8 mouse cellular contexts compared by ENCODE assay signal in the genomic region with DNA sequence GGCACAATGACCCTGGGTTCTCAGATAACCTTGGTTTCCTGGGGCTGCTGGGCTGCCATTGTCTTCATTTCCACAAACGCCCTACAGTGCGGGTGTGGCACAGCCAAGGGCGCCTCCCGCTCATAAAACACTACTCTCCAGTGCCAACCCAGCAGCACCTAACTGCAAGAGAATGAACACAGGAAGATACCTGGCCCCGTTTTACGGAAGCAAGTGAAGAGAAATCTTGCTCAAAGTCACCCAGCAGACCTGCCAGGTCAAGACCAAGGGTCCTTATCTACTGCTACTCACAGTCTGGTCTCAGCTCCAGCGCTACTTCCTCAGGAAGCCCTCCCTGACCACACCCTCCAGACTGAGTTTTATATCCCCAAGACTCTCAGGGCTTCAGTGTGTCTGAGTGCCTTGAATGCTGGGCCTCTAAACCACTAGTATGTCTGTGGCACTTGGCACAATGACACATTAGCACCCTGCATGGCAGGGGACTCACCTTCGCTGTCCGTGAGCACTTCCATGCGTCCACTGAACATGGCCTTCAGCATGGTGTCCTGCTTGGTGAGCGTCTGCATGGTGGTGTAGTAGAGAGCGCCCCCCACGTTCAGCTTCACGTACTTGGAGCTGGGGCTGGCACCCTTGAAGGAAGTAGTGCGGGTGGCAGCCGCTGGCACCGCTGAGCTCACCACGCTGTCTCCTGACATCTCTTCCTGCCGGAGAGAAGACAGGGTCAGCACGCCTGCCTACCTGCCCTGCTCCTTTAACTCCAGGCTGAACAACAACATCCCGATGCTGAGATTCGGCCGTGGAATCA. TPM values are rescaled to one million over a fixed set of nuclear protein-coding genes. Genes with fewer than 3 reads are reported as not detected.
DNase-seq lines count a peak whose midpoint lies in the region; ATAC-seq lines count a peak whose summit lies in the region.

No protein-coding gene starts in this region.

- H3K9me3 ChIP-seq in limb, embryonic 13.5 days = no peaks in the 10 kb centered on the region
- no peaks in the 10 kb centered on the region for H3K9me3 ChIP-seq in limb, embryonic 10.5 days (replicated peaks)
- no peaks in the 10 kb centered on the region for H3K9me3 ChIP-seq in lung, embryonic 15.5 days
- H3K9me3 ChIP-seq in midbrain, embryonic 15.5 days = no peaks in the 10 kb centered on the region

- 90% methylated on average over 23 of the region's 23 CpGs for WGBS in limb, embryonic 13.5 days
- 92% methylated on average over 23 of the region's 23 CpGs for WGBS in limb, embryonic 10.5 days
- WGBS in lung, embryonic 15.5 days = 84% methylated on average over 23 of the region's 23 CpGs
- 88% methylated on average over 23 of the region's 23 CpGs for WGBS in midbrain, embryonic 15.5 days

- peaks cover 74% of the 10 kb centered on the region for H3K4me1 ChIP-seq in limb, embryonic 13.5 days
- peaks cover 71% of the 10 kb centered on the region for H3K4me1 ChIP-seq in limb, embryonic 10.5 days
- peaks cover 96% of the 10 kb centered on the region for H3K4me1 ChIP-seq in lung, embryonic 15.5 days
- peaks cover 45% of the 10 kb centered on the region for H3K4me1 ChIP-seq in midbrain, embryonic 15.5 days

- no peak for DNase-seq in limb, embryonic 10.5 days (ENCODE audit: low spot score)
- peak; percentile 30 to 55 for DNase-seq in thymus, postnatal 36 days
- no peak for DNase-seq in layer of hippocampus, adult 18-20 months (ENCODE audit: low spot score in 2 of 2)
- no peak for DNase-seq in left cerebral cortex, postnatal 36 days (ENCODE audit: low spot score in 2 of 2)

- intact Hi-C loops in left cerebral cortex, postnatal 36 days (cut with DNase I) = no loop called here

- no peak overlapping the region for H3K9ac ChIP-seq in limb, embryonic 13.5 days
- no peak overlapping the region for H3K9ac ChIP-seq in lung, embryonic 15.5 days
- H3K9ac ChIP-seq in midbrain, embryonic 15.5 days = no peak overlapping the region

- peaks cover 54% of the 10 kb centered on the region for H3K36me3 ChIP-seq in limb, embryonic 13.5 days
- peaks cover 71% of the 10 kb centered on the region for H3K36me3 ChIP-seq in limb, embryonic 10.5 days
- H3K36me3 ChIP-seq in lung, embryonic 15.5 days = peaks cover 41% of the 10 kb centered on the region
- H3K36me3 ChIP-seq in midbrain, embryonic 15.5 days (replicated peaks) = peaks cover 23% of the 10 kb centered on the region

- H3K27ac ChIP-seq in limb, embryonic 13.5 days = peak overlapping the region; percentile 15; the same call in 1 of the 2 replicates
- no peak overlapping the region for H3K27ac ChIP-seq in limb, embryonic 10.5 days
- peak overlapping the region; percentile 99 for H3K27ac ChIP-seq in lung, embryonic 15.5 days
- no peak overlapping the region for H3K27ac ChIP-seq in midbrain, embryonic 15.5 days

- no peak overlapping the region for H3K4me3 ChIP-seq in limb, embryonic 13.5 days
- H3K4me3 ChIP-seq in limb, embryonic 10.5 days = no peak overlapping the region
- H3K4me3 ChIP-seq in lung, embryonic 15.5 days = no peak overlapping the region
- no peak overlapping the region for H3K4me3 ChIP-seq in midbrain, embryonic 15.5 days

- no peaks in the 10 kb centered on the region for H3K27me3 ChIP-seq in limb, embryonic 13.5 days
- H3K27me3 ChIP-seq in limb, embryonic 10.5 days (ENCODE audit: low read depth, poor library complexity, severe bottlenecking) = no peaks in the 10 kb centered on the region
- no peaks in the 10 kb centered on the region for H3K27me3 ChIP-seq in lung, embryonic 15.5 days
- no peaks in the 10 kb centered on the region for H3K27me3 ChIP-seq in midbrain, embryonic 15.5 days (replicated peaks)

- no peak overlapping the region for H3K4me2 ChIP-seq in limb, embryonic 13.5 days (replicated peaks)
- peak overlapping the region; percentile 11; the same call in 1 of the 2 replicates for H3K4me2 ChIP-seq in lung, embryonic 15.5 days
- no peak overlapping the region for H3K4me2 ChIP-seq in midbrain, embryonic 15.5 days

- no peak for ATAC-seq in limb, embryonic 13.5 days (ENCODE audit: low FRiP score, low read depth)
- ATAC-seq in hematopoietic stem cell, adult 5-6 weeks (replicated peaks in 1 of 2; ENCODE audit: insufficient read depth in 1 of 2, low FRiP score in 2 of 2, low TSS enrichment in 1 of 2, low read depth in 1 of 2, poor library complexity in 2 of 2, severe bottlenecking in 2 of 2) = peak; percentile 56 to 61
- ATAC-seq in lung, embryonic 15.5 days (ENCODE audit: borderline replicate concordance, extremely low read depth, low FRiP score, low TSS enrichment) = no peak
- ATAC-seq in midbrain, embryonic 15.5 days (replicated peaks) = no peak

RNA-seq across cellular contexts. Expression of a gene that starts 5.7 kb away (rescaled TPM):
- 87.3 and 90.6 TPM in 2 replicates for polyA plus RNA-seq in limb, embryonic 13.5 days (2015; fragmentation: Nextera tagmentation; extraction: Ambion mirVana)
- 99.9 and 103 TPM in 2 replicates for polyA plus RNA-seq in limb, embryonic 10.5 days (2016; fragmentation: Nextera tagmentation; extraction: Ambion mirVana)
- total RNA-seq in hematopoietic stem cell, adult 5-6 weeks (2017) = 70.4 and 72.1 TPM in 2 replicates
- polyA plus RNA-seq in lung, embryonic 15.5 days (2015; fragmentation: Nextera tagmentation; extraction: Ambion mirVana) = 169 and 176 TPM in 2 replicates
- polyA plus RNA-seq in midbrain, embryonic 15.5 days (2015; fragmentation: Nextera tagmentation; extraction: Ambion mirVana) = 80.7 and 82.7 TPM in 2 replicates
- total RNA-seq in layer of hippocampus, adult 18-20 months (2021) = 10 to 100 TPM; 56.9 to 57.8 TPM
- total RNA-seq in left cerebral cortex, postnatal 36 days (2021) = 10 to 100 TPM; 48.7 to 53.0 TPM

RNA-seq across cellular contexts. Expression of a gene that starts 5.8 kb away (rescaled TPM):
- 42.1 and 46.0 TPM in 2 replicates for polyA plus RNA-seq in limb, embryonic 13.5 days (2015; fragmentation: Nextera tagmentation; extraction: Ambion mirVana)
- 54.5 and 59.5 TPM in 2 replicates for polyA plus RNA-seq in limb, embryonic 10.5 days (2016; fragmentation: Nextera tagmentation; extraction: Ambion mirVana)
- total RNA-seq in hematopoietic stem cell, adult 5-6 weeks (2017) = 18.1 and 21.1 TPM in 2 replicates
- 43.4 and 46.5 TPM in 2 replicates for polyA plus RNA-seq in lung, embryonic 15.5 days (2015; fragmentation: Nextera tagmentation; extraction: Ambion mirVana)
- polyA plus RNA-seq in midbrain, embryonic 15.5 days (2015; fragmentation: Nextera tagmentation; extraction: Ambion mirVana) = 41.3 and 41.4 TPM in 2 replicates
- total RNA-seq in layer of hippocampus, adult 18-20 months (2021) = 10 to 100 TPM; 76.2 to 79.2 TPM
- total RNA-seq in left cerebral cortex, postnatal 36 days (2021) = 10 to 100 TPM; 81.6 to 88.1 TPM

Comparison
In these comparisons a context has a peak if more than half of its experiments do, and no peak if none do; other contexts are left out.
1. H3K27ac ChIP-seq: peak in limb, embryonic 13.5 days (single experiment) and lung, embryonic 15.5 days (single experiment); none in limb, embryonic 10.5 days (single experiment) and midbrain, embryonic 15.5 days (single experiment).
2. ATAC-seq: peak in hematopoietic stem cell, adult 5-6 weeks (2 of 2); none in limb, embryonic 13.5 days (single experiment), lung, embryonic 15.5 days (single experiment) and midbrain, embryonic 15.5 days (single experiment).
3. DNase-seq: peak in thymus, postnatal 36 days (2 of 2); none in limb, embryonic 10.5 days (single experiment), layer of hippocampus, adult 18-20 months (0 of 2) and left cerebral cortex, postnatal 36 days (0 of 2).